Mouse (Mus musculus) forebrain, embryonic 13.5 days (tissue): ENCODE results near the gene Frmpd1. TPM values are rescaled to one million over a fixed set of nuclear protein-coding genes. Genes with fewer than 3 reads are reported as not detected.

Experiments used
- ATAC-seq: fragments of 200-750 bp; cut with Nextera tagmentation; 2 replicates; pipeline ENCODE4 v1.8.0; 2017
- H3K27ac ChIP-seq: fragments of 300-500 bp; sonication (generic); 2 replicates; pipeline ENCODE4 v1.5.1; 2015; ENCODE audit warnings: inconsistent platforms, mild to moderate bottlenecking, moderate library complexity
- H3K27me3 ChIP-seq: fragments of 300-500 bp; sonication (generic); 2 replicates; pipeline ENCODE4 v1.6.1; 2015; ENCODE audit warnings: mild to moderate bottlenecking, inconsistent platforms
- H3K36me3 ChIP-seq: fragments of 300-500 bp; sonication (generic); 2 replicates; pipeline ENCODE4 v1.6.1; 2015; ENCODE audit warnings: mild to moderate bottlenecking, inconsistent platforms; ENCODE audit not compliant: poor library complexity, severe bottlenecking
- H3K4me1 ChIP-seq: fragments of 300-500 bp; sonication (generic); 2 replicates; pipeline ENCODE4 v1.6.1; 2015; ENCODE audit warnings: inconsistent platforms
- H3K4me2 ChIP-seq: fragments of 300-500 bp; sonication (generic); 2 replicates; pipeline ENCODE4 v1.6.1; 2015; ENCODE audit warnings: inconsistent platforms, mild to moderate bottlenecking, moderate library complexity
- H3K4me3 ChIP-seq: fragments of 300-500 bp; sonication (generic); 2 replicates; pipeline ENCODE4 v1.5.1; 2015; ENCODE audit warnings: mild to moderate bottlenecking, inconsistent platforms
- H3K9ac ChIP-seq: fragments of 300-500 bp; sonication (generic); 2 replicates; pipeline ENCODE4 v1.6.1; 2015; ENCODE audit warnings: mild to moderate bottlenecking, inconsistent platforms
- H3K9me3 ChIP-seq: fragments of 300-500 bp; sonication (generic); replicated peaks from 2 replicates; pipeline ENCODE4 v1.6.1; 2016; ENCODE audit warnings: inconsistent platforms
- WGBS: fragments of 180-500 bp; shearing (Covaris S2); methylation state at CpG from one replicate; pipeline ENCODE4 v1.1.7; 2015; 5-methylcytosine and 5-hydroxymethylcytosine counted together
- polyA plus RNA-seq: library from polyadenylated mRNA; unstranded; fragments of >200 nt; fragmentation: Nextera tagmentation; extraction: Ambion mirVana; gene quantifications from 2 replicates; pipeline ENCODE4 v1.2.1, GENCODE M21; 2015

Frmpd1 gene
- polyA plus RNA-seq, 1 experiment from 2014 or later: 0.98 TPM

DNA sequence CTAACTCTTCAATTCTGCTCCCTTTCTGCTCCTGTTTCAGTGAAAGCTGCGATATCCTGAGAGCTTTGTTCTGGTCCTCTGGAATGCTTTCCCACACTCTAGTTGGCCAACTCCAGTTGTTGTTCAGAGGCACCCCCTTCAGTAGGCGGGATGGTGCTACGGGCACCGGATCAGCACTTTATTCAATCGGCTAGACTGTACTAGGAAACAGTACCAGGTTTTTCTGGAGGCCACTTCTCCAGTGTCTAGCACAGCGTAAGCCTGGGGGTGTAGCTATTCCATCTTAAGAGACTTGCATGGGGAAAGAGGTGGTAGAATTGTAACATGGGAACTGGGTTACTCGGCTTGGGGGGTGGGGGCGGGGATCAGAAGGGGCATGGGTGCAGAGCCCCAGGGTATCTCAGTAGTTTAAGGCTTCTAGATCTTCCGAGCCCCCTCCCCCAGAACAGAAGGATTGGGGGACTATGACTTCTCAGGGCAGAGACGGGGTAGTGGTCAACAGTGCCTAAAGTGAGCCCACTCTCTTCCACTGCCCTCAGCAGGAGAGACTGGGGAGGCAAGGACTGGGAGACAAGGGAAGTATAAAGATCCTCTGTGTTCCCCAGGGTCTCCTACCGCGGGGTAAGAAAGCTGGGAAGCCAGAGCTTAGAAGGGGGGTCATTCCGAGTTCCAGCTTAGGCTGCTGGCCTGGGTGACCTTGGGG, 706 bp upstream of the Frmpd1 start:
- WGBS: 23% methylated on average over 13 of the region's 13 CpGs
- H3K9me3 ChIP-seq: no peaks in the 10 kb centered on the region
- H3K27me3 ChIP-seq: peaks cover 40% of the 10 kb centered on the region
- no peak overlapping the region for H3K27ac ChIP-seq
- peak overlapping the region; percentile 99 for H3K4me2 ChIP-seq
- peak overlapping the region; percentile 75 for H3K9ac ChIP-seq
- peak overlapping the region; percentile 64 for H3K4me3 ChIP-seq
- H3K36me3 ChIP-seq: no peaks in the 10 kb centered on the region
- H3K4me1 ChIP-seq: peaks cover 13% of the 10 kb centered on the region
- ATAC-seq: peak; percentile 48

DNA sequence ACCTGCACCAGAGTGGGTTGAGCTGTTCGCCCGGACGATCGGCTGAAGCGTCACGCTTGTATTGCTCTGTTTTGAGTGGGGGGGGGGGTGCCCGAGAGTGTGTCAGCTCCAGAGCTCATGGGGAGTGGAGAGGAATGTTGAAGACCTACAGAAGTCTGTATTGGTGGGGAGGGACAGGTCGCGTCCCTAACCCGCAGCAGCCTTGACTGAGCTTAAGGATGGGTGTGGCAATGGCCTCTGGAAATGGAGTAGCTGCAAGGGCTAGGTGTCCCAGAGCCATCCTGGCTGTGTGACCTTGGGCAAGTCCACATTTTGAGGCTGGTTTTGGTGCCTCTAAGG, 625 bp downstream of the Frmpd1 start:
- Histone ChIP-seq H3K4me3 (peak overlapping the region; percentile 64), H3K9me3 (no peaks in the 10 kb centered on the region), H3K27me3 (peaks cover 40% of the 10 kb centered on the region), H3K36me3 (no peaks in the 10 kb centered on the region), H3K9ac (peak overlapping the region; percentile 75), H3K4me2 (peak overlapping the region; percentile 99), H3K27ac (no peak overlapping the region), H3K4me1 (peaks cover 15% of the 10 kb centered on the region)
- no peak for ATAC-seq
- WGBS: under 1% methylated on average over 10 of the region's 10 CpGs

DNA sequence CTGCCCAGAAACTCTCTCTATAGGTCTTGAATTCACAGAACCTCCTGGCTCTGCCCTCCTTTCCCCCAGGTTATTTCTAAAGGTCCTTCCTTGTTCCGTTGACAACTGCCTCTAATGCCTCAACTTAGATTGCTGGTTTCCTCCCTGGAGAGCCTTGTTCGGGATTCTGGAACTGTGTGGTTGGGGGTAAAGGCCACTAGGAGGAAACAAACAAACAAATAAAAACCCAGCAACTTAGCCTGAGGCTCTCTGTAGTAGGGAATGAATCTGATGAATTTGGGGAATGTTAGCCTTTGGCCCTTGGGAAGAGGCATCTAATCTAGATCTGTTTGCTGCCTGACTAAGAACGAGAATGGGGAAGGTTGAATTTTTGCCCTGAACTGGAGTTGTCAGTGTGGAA, 13.6 kb downstream of the Frmpd1 start:
- ATAC-seq: no peak

DNA sequence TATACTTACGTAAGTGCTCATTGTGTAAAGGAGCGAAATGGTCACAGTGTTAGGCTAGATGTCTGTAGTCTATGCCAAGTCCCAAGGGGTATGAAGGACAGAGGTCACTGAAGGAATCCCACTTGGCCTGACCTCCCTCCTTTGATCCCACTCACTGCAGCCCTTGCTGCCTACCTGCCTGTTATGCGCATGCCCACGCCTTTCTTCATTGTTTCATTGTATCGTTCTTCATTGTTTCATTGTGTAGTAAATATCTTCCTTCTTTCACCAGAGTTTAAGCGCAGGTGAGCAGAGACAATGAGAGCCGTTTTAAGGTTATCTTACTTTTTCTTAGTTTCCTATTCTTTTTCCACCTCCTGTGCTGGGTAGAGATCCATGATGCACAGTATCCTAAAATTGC, 18.6 kb downstream of the Frmpd1 start:
- no peaks in the 10 kb centered on the region for H3K27me3 ChIP-seq
- no peaks in the 10 kb centered on the region for H3K9me3 ChIP-seq
- H3K4me1 ChIP-seq: peaks cover 6% of the 10 kb centered on the region
- no peak for ATAC-seq
- no peak overlapping the region for H3K27ac ChIP-seq
- 90% methylated on average over 7 of the region's 7 CpGs for WGBS
- no peak overlapping the region for H3K4me2 ChIP-seq
- no peak overlapping the region for H3K4me3 ChIP-seq
- H3K36me3 ChIP-seq: no peaks in the 10 kb centered on the region
- H3K9ac ChIP-seq: no peak overlapping the region

More for the DNA sequence above, 13.6 kb downstream of the Frmpd1 start:
- Histone ChIP-seq H3K36me3 (no peaks in the 10 kb centered on the region), H3K4me1 (no peaks in the 10 kb centered on the region), H3K9me3 (no peaks in the 10 kb centered on the region), H3K4me3 (no peak overlapping the region), H3K4me2 (no peak overlapping the region), H3K27me3 (no peaks in the 10 kb centered on the region), H3K27ac (no peak overlapping the region), H3K9ac (no peak overlapping the region)
- 80% methylated on average over 3 of the region's 3 CpGs for WGBS

DNA sequence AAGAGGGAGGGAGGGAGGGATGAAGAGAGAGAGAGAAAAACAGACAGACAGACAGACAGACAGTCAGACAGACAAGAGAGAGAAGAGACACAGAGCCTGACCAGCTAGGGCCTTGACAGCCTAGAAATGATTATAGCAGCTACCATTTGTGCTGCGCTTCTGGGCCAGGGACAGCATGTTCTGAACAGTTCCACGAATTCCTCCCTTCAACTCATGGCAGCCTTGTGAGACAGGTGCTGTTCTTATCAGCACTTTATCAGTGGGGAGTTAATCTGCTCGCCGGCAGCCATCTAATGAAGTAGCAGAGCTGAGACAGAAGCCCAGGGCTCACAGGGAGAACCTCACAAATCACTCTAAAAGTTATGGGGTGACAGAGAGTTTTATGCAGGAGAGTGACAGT, 22.8 kb downstream of the Frmpd1 start:
- no peak for ATAC-seq
- no peak overlapping the region for H3K4me3 ChIP-seq
- H3K4me2 ChIP-seq: no peak overlapping the region
- H3K4me1 ChIP-seq: peaks cover 19% of the 10 kb centered on the region
- H3K9me3 ChIP-seq: no peaks in the 10 kb centered on the region
- H3K27ac ChIP-seq: no peak overlapping the region
- no peaks in the 10 kb centered on the region for H3K36me3 ChIP-seq
- 62% methylated on average over 4 of the region's 4 CpGs for WGBS
- no peaks in the 10 kb centered on the region for H3K27me3 ChIP-seq
- H3K9ac ChIP-seq: no peak overlapping the region

DNA sequence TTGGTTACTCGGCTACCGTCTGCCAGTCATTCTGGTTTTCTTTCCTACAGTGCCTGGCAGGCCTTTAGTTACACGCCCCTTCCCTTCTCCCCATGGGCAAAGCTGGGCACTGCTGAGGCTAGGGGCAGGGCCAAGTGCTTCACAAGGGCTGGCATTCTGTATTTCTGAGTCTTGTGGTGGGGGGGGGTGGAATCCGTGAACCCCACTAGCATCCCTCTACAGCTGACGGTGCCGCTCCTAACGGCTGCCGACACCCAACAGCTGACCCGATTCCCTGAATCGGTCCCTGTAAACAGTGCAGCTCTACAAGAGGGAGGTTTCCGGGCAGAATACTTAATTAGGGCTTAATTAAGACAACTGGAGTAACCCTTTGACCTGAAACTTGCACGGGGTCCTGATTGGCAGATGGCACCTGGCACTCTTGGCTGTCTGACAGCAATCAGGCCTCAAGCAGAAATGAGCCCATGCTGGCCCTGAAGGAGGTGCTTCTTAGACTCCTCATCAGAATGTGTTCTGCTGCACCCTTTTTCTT, 24.2 kb downstream of the Frmpd1 start:
- ATAC-seq: peak; percentile 82
- WGBS: 12% methylated on average over 12 of the region's 12 CpGs
- Histone ChIP-seq H3K36me3 (no peaks in the 10 kb centered on the region), H3K27me3 (no peaks in the 10 kb centered on the region), H3K4me3 (no peak overlapping the region), H3K4me1 (peaks cover 19% of the 10 kb centered on the region), H3K9ac (no peak overlapping the region), H3K27ac (peak overlapping the region; percentile 44), H3K9me3 (no peaks in the 10 kb centered on the region), H3K4me2 (peak overlapping the region; percentile 35; the same call in 1 of the 2 replicates)

DNA sequence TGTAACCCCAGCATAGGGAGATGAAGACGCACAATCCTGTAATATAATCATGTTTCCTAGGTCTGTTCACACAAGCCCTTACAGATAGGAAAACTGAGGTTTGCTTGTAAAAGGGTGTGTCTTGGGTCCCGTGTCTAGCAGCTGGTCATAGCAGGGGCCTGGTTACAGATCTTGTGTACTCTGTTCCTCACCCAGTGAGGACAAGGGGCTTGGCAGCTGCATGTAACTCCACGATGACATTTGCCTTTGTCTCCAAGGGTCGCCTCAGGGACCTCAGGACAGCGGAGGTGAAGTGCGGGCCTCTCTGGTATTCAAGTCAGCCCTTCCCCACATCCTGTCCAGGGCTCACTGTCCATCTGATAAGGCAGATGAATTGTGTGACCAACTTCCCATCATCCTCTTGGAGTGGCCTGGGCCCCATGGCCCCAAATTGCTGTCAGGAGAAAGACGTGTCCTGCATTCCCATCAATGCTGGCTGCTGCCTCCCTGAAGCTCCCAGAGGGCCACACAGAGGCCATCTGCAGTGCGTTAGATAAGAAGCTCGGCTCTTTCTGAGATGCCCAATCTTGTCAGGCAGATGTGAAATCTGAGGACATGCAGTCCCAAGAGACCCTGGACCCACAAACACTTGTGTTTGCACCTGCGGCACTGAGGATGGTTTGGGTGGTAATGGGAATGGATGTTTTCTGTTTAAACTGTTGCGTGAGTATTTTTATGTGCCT, 27.8 kb downstream of the Frmpd1 start:
- Histone ChIP-seq H3K4me2 (no peak overlapping the region), H3K27ac (no peak overlapping the region), H3K27me3 (no peaks in the 10 kb centered on the region), H3K36me3 (no peaks in the 10 kb centered on the region), H3K9ac (no peak overlapping the region), H3K4me1 (peaks cover 19% of the 10 kb centered on the region), H3K4me3 (no peak overlapping the region), H3K9me3 (no peaks in the 10 kb centered on the region)
- 88% methylated on average over 11 of the region's 11 CpGs for WGBS
- ATAC-seq: no peak

DNA sequence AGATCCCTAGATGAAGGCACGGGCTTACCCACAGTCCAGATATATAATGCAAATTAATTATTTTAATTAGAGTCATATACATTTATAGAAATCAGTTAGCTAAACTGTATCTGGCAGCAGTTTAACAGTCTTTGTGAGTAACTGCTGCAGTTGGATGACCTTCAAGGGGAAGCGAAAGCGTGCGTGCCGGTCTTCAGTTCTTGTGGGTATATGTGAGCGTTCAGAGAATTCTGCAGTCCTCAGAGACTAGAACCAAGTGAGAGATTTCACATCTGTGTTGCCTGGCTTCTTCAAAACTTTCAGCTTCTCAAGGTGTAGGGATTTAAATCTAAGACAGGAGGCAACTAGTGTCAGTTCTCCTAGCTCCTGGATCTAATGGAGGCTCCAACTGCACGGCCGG, 35.3 kb downstream of the Frmpd1 start:
- H3K27me3 ChIP-seq: no peaks in the 10 kb centered on the region
- H3K27ac ChIP-seq: no peak overlapping the region
- no peaks in the 10 kb centered on the region for H3K9me3 ChIP-seq
- WGBS: 89% methylated on average over 8 of the region's 8 CpGs
- no peaks in the 10 kb centered on the region for H3K4me1 ChIP-seq
- H3K36me3 ChIP-seq: no peaks in the 10 kb centered on the region
- H3K9ac ChIP-seq: no peak overlapping the region
- no peak overlapping the region for H3K4me2 ChIP-seq
- H3K4me3 ChIP-seq: no peak overlapping the region
- ATAC-seq: no peak

DNA sequence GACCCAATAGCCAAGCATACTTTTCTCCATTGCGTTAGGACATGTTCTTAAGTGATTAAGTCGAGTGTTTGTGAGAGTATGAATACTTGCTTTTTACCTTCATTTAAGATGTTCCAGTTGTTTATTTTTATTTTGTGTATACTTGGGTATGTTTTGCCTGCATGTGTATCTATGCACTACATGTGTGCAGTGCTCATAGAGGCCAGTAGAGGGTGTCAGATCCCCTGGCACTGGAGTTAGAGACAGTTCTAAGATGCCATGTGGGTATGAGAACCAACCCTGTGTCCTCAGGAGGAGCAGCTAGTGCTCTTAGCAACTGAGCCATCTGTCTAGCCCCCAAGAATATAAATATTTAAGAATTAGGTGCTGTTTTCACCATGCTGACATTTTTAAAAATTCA, 37.7 kb downstream of the Frmpd1 start:
- ATAC-seq: no peak
- Histone ChIP-seq H3K9me3 (no peaks in the 10 kb centered on the region), H3K4me1 (no peaks in the 10 kb centered on the region), H3K4me2 (no peak overlapping the region), H3K36me3 (no peaks in the 10 kb centered on the region), H3K9ac (no peak overlapping the region), H3K27me3 (no peaks in the 10 kb centered on the region), H3K27ac (no peak overlapping the region), H3K4me3 (no peak overlapping the region)
- WGBS: 92% methylated on average over 2 of the region's 2 CpGs

DNA sequence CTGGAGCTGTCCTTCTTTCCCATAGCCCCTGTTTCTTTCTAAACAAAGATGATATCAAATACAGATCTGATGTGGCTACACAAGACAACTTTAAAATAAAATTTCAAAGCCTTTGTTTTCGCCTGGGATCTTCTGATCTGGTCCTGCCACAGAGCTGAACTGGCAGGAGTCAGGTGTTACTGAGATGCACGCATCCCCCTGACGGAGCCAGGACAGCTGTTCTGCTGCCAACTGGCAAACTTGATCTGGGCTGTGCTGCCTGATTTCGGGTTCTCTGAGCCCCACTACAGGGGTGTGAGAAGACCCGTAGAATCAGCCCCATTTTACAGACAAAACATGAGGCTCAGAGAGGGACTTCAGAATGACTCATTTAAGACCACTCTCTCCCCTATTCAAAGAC, 45.6 kb downstream of the Frmpd1 start:
- no peaks in the 10 kb centered on the region for H3K4me1 ChIP-seq
- H3K9me3 ChIP-seq: no peaks in the 10 kb centered on the region
- H3K36me3 ChIP-seq: no peaks in the 10 kb centered on the region
- H3K27ac ChIP-seq: no peak overlapping the region
- no peaks in the 10 kb centered on the region for H3K27me3 ChIP-seq
- no peak for ATAC-seq
- no peak overlapping the region for H3K4me2 ChIP-seq
- H3K9ac ChIP-seq: no peak overlapping the region
- no peak overlapping the region for H3K4me3 ChIP-seq
- WGBS: 79% methylated on average over 5 of the region's 5 CpGs

DNA sequence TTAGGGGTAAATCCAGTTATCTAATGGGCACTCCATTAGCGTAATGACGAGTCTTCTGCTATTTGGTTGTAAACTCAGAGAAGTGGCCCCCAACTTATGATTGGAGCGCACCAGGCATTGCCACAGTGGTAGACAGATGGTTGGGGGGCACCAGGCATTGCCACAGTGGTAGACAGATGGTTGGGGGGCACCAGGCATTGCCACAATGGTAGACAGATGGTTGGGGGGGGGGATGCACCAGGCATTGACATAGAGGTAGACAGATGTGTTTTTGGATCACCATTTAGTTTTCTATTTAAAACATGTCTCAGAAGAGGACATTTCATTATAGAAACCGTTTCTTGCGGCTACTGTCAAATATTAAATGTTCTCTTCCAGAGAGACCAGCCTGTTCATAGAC, 53.6 kb downstream of the Frmpd1 start:
- Histone ChIP-seq H3K4me2 (no peak overlapping the region), H3K4me1 (no peaks in the 10 kb centered on the region), H3K9me3 (no peaks in the 10 kb centered on the region), H3K4me3 (no peak overlapping the region), H3K36me3 (no peaks in the 10 kb centered on the region), H3K27me3 (0 out of 2 replicates have a peak, but pooled peaks cover 4% of the 10 kb centered on the region), H3K27ac (no peak overlapping the region), H3K9ac (no peak overlapping the region)
- WGBS: 80% methylated on average over 5 of the region's 5 CpGs
- no peak for ATAC-seq

DNA sequence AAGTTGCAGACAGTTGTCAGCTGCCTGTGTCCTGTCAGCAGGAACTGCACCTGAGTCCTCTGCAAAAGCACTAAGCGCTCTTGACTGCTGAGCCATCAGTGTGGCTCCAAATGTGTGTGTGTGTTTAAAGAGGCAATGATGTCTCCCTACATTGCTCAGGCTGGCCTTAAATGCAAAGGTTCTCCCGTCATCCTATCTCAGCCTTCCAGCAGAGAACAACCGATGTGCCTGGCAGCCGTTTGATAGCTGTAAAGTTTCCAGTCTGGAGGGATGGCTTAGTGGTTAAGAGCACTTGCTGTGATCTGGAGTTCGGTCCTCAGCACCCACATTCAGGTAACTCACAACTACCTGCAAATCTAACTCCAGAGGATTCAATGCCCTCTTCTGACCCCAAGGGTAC, 56.7 kb downstream of the Frmpd1 start:
- WGBS: 84% methylated on average over 5 of the region's 5 CpGs
- no peaks in the 10 kb centered on the region for H3K36me3 ChIP-seq
- no peak overlapping the region for H3K27ac ChIP-seq
- no peak overlapping the region for H3K9ac ChIP-seq
- 0 out of 2 replicates have a peak, but pooled peaks cover 4% of the 10 kb centered on the region for H3K27me3 ChIP-seq
- ATAC-seq: no peak
- no peak overlapping the region for H3K4me2 ChIP-seq
- H3K9me3 ChIP-seq: no peaks in the 10 kb centered on the region
- no peaks in the 10 kb centered on the region for H3K4me1 ChIP-seq
- no peak overlapping the region for H3K4me3 ChIP-seq
